Mouse (Mus musculus) spleen, postnatal 36 days (tissue): ENCODE data around the gene Ttf2.
A peak's percentile ranks its signal among the peaks of the same experiment; 100 is the strongest.

Experiments
- DNase-seq, 2 experiments: peaks; one replicate each; pipeline ENCODE4 v3.0.0; 2022; ENCODE audit warnings: low spot score in 2 of 2, mixed read lengths in 1 of 2

Gene Ttf2

DNA sequence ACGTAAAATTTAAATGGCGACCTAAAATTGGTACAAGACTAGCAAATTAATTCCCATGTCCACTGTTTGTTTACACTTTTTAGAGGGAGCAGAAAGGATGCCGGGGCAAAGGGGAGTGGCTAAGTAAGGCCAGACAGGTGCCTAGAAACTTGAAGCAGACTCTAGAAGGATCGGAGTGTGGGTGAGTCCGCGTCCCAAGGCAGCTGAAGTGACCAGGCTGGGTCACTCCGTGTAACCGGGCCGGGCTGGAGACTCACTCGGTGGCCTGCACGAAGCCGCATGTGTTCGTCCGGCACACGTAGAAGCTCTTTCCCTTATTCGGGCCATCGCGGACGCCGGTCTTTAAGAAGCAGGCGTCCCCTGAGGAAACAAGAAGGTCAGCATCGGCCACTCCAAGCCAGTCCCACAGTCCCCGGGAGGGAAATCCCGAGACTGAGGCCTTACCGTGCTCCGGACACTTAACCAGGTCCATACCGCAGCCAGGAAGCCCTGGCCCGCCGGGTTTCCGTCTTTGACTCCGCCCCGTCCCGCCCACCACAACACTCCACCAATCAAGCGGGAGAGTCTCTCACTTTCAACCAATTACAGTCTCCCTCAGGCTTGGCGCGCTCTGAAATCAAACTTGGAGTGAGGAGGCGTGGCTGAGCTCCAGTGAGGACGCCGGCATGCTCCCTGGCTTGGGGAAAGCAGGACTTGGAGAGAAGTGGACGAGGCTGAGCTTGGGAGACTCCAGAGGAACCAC is at the start of gene Ttf2:
TSS of gene Ttf2 (minus strand) at position 488 of the 742 bp plus-strand sequence.
- peak; percentile 87 to 93 for DNase-seq

DNA sequence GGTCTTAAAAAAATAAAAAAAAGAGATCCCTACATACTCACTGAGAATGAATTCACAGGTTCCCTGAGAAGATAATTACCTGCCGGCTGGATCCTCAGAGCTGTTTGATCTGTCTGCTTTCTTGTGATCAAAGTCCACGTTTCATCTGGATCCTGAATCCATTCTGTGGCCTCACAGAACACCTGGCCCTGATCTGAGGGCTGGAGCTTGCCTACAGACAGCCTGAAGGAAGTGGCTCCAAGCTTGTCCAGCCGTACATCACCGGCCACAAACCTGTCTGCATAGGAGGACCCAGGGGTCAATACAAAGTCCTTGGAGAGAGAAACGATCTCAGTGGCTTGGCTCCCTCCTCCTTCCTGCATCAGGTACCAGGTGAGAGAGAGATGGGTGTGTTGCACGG is 49.0 kb upstream of the Ttf2 start:
- no peak for DNase-seq

DNA sequence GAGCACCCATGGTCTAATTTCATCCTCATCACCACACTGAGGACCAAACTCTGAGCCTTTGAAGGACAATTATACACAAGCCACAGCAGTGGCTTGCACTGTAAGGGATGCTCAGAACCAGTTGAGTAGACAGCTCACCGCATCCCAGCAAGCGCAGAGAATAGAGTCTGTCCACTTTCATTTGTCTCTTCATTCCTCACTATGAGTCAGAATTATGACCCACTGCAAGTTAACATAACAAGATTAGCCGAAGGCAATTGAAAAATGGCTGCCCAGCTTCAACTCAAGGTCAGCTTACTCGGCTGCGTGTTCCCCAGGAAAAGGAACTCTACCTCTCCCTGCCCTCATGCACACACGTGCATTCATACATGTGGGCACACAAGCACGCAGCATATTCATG is 46.6 kb upstream of the Ttf2 start:
- no peak for DNase-seq

DNA sequence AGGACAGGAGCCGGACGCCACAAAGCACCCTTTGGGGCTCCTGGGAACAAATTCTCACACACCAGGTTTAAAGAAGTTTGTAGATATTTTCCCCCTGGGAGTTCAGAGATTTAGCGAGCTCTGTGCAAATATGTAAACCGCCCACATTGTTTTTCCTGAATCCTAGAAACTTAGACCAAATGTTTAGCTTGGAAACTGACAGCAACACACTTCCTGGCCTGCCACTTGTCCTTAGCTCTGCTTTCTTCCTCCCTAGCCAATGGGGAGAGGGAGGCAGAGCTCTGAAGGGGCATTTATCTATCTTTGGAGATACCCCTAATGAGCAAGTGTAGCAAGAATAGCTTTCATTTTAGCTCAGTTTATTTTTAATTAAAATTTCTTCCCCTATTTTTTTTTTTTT is 45.8 kb upstream of the Ttf2 start:
- DNase-seq = no peak

DNA sequence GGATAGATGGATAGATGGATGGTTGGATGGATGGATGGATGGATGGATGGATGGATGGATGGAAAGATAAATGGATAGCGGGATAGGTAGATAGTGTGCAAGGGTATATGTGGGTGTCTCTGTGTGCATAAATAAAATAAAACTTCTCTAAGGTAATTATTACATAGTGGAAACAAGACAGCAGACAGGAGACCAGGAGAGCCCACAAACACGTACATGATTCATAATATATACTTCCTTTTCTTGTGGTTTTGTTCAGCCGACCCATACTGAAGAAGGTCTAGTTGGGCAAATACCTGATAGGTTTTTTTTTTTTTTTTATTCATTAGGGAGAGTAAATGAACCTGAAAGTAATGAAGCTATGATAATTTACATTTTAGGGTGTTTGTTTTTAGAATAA is 44.1 kb upstream of the Ttf2 start:
- DNase-seq = no peak

DNA sequence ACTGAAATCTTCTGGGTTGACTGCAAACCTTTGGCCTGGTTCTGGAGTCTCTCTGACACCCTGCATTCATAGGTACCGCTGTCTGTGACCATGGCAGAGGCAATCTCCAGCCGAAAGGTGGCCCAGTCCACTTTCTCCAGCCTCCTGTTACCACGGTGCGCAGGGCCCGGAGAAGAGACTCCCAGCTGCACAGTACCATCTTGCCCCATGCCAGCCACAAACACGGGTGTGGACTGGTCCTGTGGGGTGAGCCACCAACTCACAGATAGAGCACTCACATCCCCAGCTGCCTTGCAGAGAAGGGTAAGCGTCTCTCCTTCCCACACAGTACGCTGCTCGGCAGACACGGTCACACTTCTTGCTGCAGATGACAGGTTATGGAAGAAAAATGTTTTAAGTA is 43.5 kb upstream of the Ttf2 start:
- no peak for DNase-seq

DNA sequence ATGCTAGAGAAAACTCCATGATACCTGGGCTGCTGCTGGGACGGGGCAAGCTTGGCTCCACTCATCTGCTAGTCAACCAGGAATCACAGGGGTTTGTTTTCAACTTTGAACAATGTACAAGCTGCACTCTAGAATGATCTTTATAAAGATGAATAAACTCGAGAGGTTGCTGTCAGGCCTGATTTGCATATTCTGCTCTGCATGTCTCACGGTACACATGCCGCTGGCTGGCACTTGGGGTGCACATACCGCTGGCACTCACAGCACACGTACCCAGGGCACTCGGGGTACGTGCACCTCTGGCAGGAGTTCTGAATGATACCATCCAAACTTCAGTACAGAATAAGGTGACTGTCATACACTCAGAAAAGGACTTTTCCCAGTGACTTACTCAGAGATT is 43.1 kb upstream of the Ttf2 start:
- peak in 1 of 2 experiments; percentile 14 for DNase-seq

DNA sequence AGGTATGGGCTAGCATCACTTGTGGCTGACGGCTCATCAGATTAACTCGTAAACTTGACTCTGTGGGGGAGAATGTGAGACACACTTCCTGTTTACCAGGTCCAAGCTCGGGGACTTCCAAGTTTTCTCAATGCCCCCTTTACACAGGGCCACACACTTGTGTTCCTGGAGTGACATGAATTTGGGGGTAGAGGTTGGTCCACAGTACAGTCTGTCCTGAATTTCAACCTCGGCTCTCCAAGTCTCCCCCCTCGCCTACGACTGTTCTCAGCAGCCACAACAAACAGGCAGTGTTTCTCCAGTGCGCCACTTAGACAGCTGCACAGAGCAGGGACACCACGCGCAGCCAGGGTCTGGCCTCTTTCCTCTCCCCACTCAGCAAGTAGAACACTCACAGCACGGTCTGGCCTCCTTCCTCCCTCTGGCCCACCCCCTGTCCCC is 42.7 kb upstream of the Ttf2 start:
- peak in 1 of 2 experiments; percentile 14 for DNase-seq

DNA sequence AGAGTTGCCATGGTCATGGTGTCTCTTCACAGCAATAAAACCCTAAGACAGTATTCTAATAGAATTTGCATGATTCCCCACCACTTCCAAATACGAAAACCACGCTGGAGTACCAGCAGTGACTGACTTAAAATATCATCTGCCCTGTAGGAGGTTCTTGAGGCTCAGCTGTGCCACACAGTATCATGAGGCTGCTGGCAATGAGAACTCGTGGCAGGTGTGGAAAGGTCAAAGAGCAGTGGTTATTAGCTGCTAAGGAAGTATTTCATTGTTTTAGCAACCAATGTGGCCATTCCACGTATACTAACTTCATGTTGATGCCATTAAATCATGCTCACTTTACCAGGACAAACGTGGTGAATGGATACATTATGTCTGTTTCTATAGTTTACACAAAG is 41.7 kb upstream of the Ttf2 start:
- DNase-seq = no peak

DNA sequence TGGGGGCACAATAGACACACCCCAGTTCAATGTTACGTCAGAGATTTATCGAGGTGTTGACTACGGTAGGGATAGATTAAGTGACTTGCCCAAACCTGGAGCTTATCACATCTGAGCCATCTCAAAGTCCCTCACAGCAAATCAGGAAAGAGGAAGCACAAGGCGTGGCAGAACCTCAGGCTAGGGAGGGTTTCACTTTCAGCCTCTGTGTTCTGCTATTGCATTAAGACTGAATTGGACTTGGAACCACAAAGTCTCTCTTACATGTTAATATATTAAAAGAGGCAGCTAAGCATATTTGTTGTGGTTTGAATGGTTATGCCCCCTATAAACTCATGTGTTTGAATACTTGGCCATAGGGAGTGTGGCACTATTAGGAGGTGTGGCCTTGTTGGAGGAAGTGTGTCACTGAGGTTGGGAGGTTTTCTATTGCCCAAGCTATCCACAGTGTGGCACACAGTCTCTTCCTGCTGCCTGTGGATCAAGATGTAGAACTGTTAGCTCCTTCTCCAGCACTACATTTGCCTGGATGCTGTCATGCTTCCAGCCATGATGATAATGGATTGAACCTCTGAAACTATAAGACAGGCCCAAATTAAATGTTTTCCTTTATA is 41.2 kb upstream of the Ttf2 start:
- DNase-seq = peak; percentile 52 to 60

DNA sequence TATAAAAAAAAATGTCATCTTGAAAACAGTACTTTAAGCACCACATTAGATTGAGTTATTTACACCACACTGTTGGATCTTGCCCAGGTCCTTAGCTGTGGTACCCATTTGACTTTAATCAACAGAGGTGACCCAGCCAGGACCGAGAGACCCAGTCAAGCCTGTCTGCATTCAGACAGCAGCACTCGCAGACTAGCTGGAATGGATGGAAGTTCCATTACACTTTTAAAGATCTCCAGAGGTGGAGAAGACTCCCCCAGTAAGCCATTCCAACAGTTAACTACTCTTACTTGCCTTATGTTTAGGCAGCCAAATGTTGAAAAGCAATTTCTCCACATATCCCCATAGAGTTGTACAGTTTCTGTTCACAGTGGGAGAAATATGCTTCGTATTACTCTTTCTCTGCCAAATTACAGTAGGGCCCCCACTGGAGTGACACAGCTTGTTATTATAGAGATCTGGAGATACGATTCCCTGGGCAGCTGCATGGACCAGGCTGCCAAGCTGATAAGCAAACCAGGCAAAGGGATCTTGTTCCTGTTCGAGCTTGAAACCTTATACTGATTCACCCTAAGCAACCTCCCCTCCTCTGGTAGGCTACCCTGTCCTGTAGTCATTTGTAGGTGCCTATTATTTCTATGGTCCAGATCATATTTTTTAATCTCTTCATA is 37.8 kb upstream of the Ttf2 start:
- no peak for DNase-seq

DNA sequence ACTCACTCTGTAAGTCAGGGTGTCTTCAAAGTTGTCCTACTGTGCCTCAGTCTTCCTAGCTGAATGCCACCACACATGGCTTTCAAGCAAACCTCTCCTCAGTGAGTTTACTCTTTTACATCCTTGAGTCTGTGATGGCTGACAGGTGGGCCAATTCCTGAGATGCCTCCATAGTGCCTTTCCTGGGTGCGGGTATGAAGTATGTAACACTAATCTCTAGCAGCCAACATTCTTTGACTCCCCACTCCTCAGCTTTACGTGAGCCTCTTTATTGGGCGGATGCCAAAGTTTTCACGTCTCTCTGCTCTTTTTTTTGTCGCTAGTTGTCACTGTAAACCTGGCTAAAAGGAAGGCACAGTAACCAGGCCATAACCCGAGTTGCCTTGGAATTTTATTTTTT is 35.9 kb upstream of the Ttf2 start:
- DNase-seq = no peak

DNA sequence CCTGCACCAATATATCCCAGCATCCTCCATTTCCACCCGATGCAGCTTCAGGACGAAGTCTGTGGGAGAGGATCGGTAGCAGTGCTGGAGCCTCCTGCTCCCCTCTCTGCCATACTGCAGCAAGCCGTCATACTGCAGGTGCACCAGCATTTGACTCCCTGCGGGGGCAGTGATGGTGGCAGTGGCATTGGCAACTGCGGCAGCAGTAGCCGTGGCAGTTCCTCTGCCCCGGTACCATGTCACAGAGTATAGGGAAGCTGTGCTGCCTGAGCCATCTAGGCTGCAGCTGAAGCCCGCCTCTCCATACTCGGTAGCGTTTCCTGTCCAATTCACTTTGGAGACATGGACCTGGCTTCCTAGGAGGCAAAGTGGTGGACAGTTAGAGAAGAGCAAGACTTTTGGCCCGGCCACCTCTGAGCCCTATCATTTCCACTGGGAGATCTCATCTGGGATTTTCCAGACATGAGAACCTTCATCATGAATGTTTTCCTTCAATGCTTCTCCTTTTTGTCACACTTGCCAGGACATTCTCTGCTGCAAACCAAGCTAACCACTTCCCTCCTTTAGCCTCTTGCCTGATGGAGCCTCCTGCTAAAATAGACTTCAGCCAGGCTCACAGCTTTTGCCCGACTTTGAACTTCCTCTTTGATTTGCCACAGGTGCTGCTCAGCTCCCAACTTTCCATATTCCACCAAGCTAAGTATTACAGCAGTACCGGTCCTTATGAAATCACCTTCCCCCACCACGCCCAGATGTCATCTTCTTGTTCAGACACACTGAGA is 34.3 kb upstream of the Ttf2 start:
- DNase-seq = no peak

DNA sequence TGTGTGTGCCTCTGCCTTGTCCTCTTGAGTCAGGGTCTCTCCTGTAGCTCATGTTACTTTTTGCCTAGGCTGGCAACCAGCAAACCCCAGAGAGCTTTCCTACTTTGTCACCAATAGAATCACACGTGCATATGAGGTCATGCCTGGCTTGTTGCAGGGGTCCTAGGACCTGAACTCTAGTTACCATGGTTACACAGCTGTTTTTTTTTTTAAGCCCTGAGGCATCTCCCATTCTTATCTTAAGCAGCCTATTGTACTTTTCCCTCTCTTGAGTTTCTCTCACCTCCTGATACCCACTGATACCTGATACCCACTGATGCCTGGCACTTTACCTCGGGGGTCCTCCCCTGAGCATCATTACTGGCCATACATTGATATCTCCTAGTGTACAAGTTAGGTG is 30.3 kb upstream of the Ttf2 start:
- no peak for DNase-seq

DNA sequence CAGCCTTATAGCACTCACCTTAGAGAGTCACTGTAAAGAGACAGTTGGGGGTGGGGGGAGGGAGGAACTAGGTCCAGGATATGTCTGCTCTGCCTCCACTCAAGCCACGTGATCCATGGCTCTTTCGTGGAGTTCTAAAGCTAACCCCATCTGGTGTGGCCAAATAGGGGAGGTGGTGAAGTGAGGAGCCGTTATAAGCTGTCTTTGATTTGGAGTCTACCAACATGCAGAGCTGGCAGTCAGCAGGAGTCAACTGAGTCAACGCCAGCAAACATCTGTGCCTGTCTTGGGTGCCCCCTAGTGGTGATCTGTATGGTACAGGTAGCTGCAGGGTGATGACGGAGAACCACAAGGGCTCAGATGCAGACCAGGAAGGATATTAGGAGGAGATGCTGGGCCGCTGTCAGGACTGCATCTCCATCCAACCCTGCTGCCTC is 29.5 kb upstream of the Ttf2 start:
- DNase-seq = peak; percentile 67 to 71

DNA sequence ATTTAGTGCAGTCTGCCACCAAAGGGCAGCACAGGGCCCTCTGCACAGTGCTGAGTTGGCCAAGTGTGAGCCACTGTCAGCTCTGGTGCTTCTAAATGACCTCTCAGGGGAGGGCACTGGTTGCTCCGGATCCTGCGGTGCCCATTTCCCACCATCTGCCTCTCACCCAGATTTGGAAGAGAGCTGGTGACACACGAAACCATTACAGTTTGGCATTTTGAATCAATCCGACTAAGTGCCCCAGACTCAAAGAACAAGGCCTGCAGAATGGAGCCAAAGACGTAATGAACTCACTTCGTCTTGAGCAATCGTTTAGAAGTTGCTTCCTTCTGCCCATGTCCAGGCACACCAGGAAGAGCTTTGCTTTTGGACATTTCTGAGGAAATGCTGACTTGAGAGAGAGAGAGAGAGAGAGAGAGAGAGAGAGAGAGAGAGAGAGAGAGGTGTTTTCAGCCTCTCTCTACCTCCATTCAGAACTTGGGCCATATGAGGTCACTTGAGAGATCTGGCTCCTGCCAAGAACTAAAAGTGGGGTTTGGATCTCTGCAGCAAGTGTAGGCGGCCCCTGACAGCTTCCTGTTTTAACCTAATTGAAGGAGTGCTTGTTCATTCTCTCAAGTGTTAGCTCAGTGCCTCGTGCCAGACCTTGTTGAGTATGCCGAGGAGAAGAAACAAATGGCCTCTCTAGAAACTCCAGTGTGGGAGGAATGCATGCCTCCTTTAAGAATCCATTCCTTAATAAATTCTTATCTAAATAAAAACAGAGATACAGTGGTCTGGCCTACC is 28.5 kb upstream of the Ttf2 start:
- no peak for DNase-seq

DNA sequence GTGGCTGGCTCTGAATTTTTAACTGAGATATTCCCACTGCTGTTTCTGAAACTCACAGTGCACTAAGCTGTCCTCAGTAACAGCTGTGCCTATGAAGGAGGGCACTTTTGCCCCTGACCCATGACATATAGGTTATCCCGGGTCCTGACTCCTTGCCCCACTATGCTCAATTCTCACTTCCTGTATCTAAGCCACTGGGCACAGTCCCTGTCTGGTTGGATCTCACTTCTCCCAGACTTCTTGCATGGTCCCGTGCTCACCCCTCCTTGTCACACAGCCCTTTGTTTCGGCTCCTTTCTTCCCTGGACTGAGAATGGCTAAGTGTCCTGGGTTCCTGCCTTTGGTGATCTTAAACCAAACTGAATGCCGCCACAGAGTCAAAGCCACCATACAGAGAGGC is 24.8 kb upstream of the Ttf2 start:
- DNase-seq = no peak

DNA sequence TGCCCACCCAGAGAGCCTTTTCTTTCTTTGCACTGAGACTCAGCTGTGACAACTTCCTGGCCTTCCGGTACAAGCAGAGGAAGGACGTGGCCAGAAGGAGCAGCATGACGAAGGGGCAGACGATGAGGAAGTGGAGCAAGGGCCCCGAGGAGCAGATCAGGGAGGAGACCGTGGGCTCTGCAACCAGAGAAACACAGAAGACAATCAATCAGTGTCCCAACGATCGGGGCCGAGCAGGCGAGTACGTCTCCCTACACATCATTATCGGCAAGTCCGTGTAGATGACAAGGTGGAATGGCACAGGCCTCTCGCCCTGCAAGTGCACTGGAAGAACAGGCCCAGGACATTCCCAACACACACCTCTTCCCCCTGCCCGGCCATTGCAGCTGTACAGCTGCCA is 24.3 kb upstream of the Ttf2 start:
- peak; percentile 35 to 52 for DNase-seq

DNA sequence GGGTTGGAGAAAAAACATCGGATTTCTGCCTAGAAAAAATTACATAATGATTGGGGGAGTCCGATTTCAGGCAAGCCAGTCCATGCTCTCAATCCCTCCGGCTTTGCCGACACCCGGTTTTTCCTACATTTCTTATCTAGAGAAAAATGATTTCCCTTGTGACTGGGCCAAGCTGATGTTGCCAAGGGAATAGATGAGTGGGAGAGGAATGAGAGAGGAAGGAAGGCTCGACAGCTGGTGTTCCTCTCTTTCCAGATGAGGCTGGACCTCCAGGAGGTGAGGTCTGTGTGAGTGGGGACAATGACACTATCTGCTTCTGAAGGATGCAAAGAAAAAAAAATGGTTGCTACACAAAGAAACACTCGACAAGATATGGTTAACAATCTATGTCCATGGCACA is 23.7 kb upstream of the Ttf2 start:
- no peak for DNase-seq

DNA sequence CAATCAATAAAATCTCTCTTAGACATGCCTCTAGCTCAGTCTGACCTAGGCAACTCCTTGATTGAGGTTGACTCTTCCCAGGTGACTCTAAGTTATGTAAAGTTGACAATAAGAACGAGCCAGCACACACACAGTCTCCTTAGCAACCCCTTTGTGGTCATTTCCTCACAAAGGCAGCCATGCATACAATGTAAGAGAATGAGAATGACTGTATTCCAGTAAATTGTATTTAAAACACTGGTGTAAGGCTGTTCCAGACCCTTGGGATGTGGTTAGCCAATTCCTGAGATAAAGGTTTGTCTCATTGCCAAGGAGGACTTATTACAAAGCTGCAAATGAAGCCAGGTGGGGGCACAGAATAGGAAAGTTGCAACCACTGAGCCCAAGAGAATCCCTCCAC is 20.8 kb upstream of the Ttf2 start:
- DNase-seq = no peak

DNA sequence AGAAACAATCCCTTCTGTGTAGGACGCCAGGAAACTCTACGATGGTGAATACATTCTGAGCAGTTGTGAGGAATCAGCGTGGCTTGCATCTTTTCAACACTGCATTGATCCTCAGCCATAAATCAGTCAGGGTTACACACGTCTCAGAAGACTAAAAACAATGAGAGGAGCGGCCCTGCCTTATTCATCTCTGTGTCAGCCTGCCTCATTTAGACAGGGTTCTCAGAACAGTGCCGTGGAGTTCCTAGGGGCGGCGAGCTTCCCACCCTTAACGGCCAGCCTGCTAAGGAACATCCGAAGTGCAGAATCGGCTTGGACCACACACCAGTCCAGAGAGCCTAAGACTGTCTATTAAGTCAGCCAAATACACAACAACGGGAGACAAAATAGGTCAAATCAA is 20.0 kb upstream of the Ttf2 start:
- no peak for DNase-seq
